11 mouse cellular contexts compared by ENCODE assay signal in the genomic region with DNA sequence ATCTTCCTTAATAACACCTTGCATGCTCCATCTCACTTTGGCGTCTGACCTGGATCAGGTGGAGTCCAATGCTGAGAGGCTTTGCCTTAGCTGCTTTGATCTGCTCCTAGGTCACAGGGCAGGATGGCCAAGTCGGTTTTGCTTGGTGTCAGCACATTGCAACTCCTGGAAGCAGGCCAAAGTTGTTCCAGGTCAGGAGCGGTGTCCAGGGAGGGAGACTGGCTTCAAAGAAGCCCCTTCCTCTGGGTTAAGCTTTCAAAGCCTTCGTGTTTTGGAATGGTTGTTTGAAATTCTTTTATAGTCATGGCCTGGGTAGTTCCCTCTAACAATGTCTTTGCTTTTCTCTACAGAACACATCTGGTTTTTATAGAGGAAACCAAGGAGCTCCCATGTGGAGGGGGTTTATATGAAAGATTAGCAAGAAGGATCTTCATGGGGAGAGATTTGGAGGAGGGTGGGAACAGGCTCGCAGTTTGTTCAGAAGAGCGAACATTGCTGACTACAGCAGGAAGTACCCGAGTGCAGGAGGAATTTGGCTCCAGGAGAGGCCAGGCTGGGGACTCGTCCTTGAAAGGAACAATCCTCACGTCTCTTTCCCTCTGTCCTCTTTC. TPM values are rescaled to one million over a fixed set of nuclear protein-coding genes. Genes with fewer than 3 reads are reported as not detected.
DNase-seq lines count a peak whose midpoint lies in the region; ATAC-seq and TF ChIP-seq lines count a peak whose summit lies in the region.
"Had no signal": no experiment of that assay in that cellular context is flagged by ENCODE, and none has a peak within 500 bp of the region (broad histone marks: within the 10 kb centered on the region; RNA-seq: fewer than 3 reads in every experiment).

No protein-coding gene starts in this region.

- H3K4me1 ChIP-seq in lung, postnatal 0 days (ENCODE audit: insufficient read depth, low read depth, low read length), result peaks cover 8% of the 10 kb centered on the region
- H3K4me1 ChIP-seq in kidney, postnatal 0 days (replicated peaks; ENCODE audit: insufficient read depth, low read length), result peaks cover 9% of the 10 kb centered on the region

- no peak for TF ChIP-seq EP300 in lung, postnatal 0 days (IDR thresholded peaks at IDR 0.05)

- H3K9me3 ChIP-seq in lung, postnatal 0 days (ENCODE audit: low read length), result no peaks in the 10 kb centered on the region
- H3K9me3 ChIP-seq in kidney, postnatal 0 days (replicated peaks; ENCODE audit: low read length), result no peaks in the 10 kb centered on the region

- no peak overlapping the region for H3K4me3 ChIP-seq in lung, postnatal 0 days (ENCODE audit: low read depth, low read length)
- no peak overlapping the region for H3K4me3 ChIP-seq in kidney, postnatal 0 days (replicated peaks; ENCODE audit: low read depth, low read length)

- H3K27me3 ChIP-seq in lung, postnatal 0 days (replicated peaks; ENCODE audit: insufficient read depth, low read length), result no peaks in the 10 kb centered on the region
- H3K27me3 ChIP-seq in kidney, postnatal 0 days (ENCODE audit: insufficient read depth, low read length), result no peaks in the 10 kb centered on the region

- H3K4me2 ChIP-seq in lung, postnatal 0 days (replicated peaks; ENCODE audit: low read depth, low read length), result no peak overlapping the region
- no peak overlapping the region for H3K4me2 ChIP-seq in kidney, postnatal 0 days (ENCODE audit: low read length)
- H3K4me2 ChIP-seq: heart, embryonic 11.5 days had no signal

- WGBS in lung, postnatal 0 days, result 20% methylated on average over 9 of the region's 9 CpGs
- 21% methylated on average over 9 of the region's 9 CpGs for WGBS in kidney, postnatal 0 days

- TF ChIP-seq CTCF in lung, postnatal 0 days (IDR thresholded peaks at IDR 0.05), result no peak
- no peak for TF ChIP-seq CTCF in kidney, postnatal 0 days (IDR thresholded peaks at IDR 0.05; ENCODE audit: low read depth)

- peak; percentile 15 to 72 for DNase-seq in adrenal gland, adult (ENCODE audit: inconsistent age in 2 of 2, low spot score in 1 of 2)
- DNase-seq in adrenal gland, adult 18-20 months (ENCODE audit: low spot score in 2 of 2), result no peak
- DNase-seq in lung, postnatal 0 days (ENCODE audit: low spot score), result peak; percentile 69
- DNase-seq in lung, postnatal 14 days, result no peak
- DNase-seq in kidney, postnatal 0 days (ENCODE audit: low spot score), result peak; percentile 55
- peak; percentile 51 for DNase-seq in testis, postnatal 10 days (ENCODE audit: low spot score)
- no peak for DNase-seq in urinary bladder, postnatal 36 days (ENCODE audit: low spot score in 2 of 2)

- H3K27ac ChIP-seq in lung, postnatal 0 days (ENCODE audit: low read length), result no peak overlapping the region
- peak overlapping the region; percentile 68 for H3K27ac ChIP-seq in kidney, postnatal 0 days

- H3K36me3 ChIP-seq in lung, postnatal 0 days (ENCODE audit: insufficient read depth, low read length), result no peaks in the 10 kb centered on the region
- no peaks in the 10 kb centered on the region for H3K36me3 ChIP-seq in kidney, postnatal 0 days (ENCODE audit: insufficient read depth, low read length)

- peak; percentile 46 for ATAC-seq in lung, postnatal 0 days
- peak; percentile 64 for ATAC-seq in kidney, postnatal 0 days (replicated peaks; ENCODE audit: low FRiP score, low read depth)
- no peak for ATAC-seq in megakaryocyte progenitor cell, adult 5-6 weeks (replicated peaks; ENCODE audit: poor library complexity)

- no peak overlapping the region for H3K9ac ChIP-seq in lung, postnatal 0 days (replicated peaks; ENCODE audit: low read depth)
- H3K9ac ChIP-seq in kidney, postnatal 0 days (ENCODE audit: low read depth, low read length), result no peak overlapping the region

RNA-seq across cellular contexts. Expression of a gene that starts 5.4 kb away (rescaled TPM):
- total RNA-seq in adrenal gland, adult 18-20 months (2021), result 100 to 1,000 TPM; 283 to 539 TPM
- polyA plus RNA-seq in lung, postnatal 0 days (2015; fragmentation: Nextera tagmentation; extraction: Ambion mirVana), result 86.4 and 103 TPM in 2 replicates
- 82.2 and 82.5 TPM in 2 replicates for polyA plus RNA-seq in kidney, postnatal 0 days (2015; fragmentation: Nextera tagmentation; extraction: Ambion mirVana)
- total RNA-seq in megakaryocyte progenitor cell, adult 5-6 weeks (2015), result not detected in 2 replicates
- not detected in 2 replicates for total RNA-seq in megakaryocyte progenitor cell, adult 5-6 weeks (2017)

RNA-seq across cellular contexts. Expression of a gene that starts 26.7 kb away (rescaled TPM):
- 10 to 100 TPM; 63.6 to 67.0 TPM for total RNA-seq in adrenal gland, adult 18-20 months (2021)
- 266 and 286 TPM in 2 replicates for polyA plus RNA-seq in lung, postnatal 0 days (2015; fragmentation: Nextera tagmentation; extraction: Ambion mirVana)
- 30.3 and 31.8 TPM in 2 replicates for polyA plus RNA-seq in kidney, postnatal 0 days (2015; fragmentation: Nextera tagmentation; extraction: Ambion mirVana)
- total RNA-seq in megakaryocyte progenitor cell, adult 5-6 weeks (2015), result not detected in 2 replicates
- total RNA-seq in megakaryocyte progenitor cell, adult 5-6 weeks (2017), result not detected in 2 replicates
- total RNA-seq: common myeloid progenitor, adult 5-6 weeks had no signal

RNA-seq across cellular contexts. Expression of a gene that starts 58.0 kb away (rescaled TPM):
- total RNA-seq in adrenal gland, adult 18-20 months (2021), result 1 to 10 TPM; 1.9 to 2.3 TPM
- 1.6 and 2.5 TPM in 2 replicates for polyA plus RNA-seq in lung, postnatal 0 days (2015; fragmentation: Nextera tagmentation; extraction: Ambion mirVana)
- polyA plus RNA-seq in kidney, postnatal 0 days (2015; fragmentation: Nextera tagmentation; extraction: Ambion mirVana), result 2.2 and 2.3 TPM in 2 replicates
- total RNA-seq in megakaryocyte progenitor cell, adult 5-6 weeks (2015), result not detected in 2 replicates
- not detected in 2 replicates for total RNA-seq in megakaryocyte progenitor cell, adult 5-6 weeks (2017)
- total RNA-seq: common myeloid progenitor, adult 5-6 weeks; left cerebral cortex, postnatal 10 days had no signal
- polyA plus RNA-seq: heart, embryonic 11.5 days had no signal

Comparison
In these comparisons a context has a peak if more than half of its experiments do, and no peak if none do; other contexts are left out.
1. DNase-seq: peak in adrenal gland, adult (2 of 2), lung, postnatal 0 days (single experiment), kidney, postnatal 0 days (single experiment) and testis, postnatal 10 days (single experiment); none in adrenal gland, adult 18-20 months (0 of 2), lung, postnatal 14 days (single experiment) and urinary bladder, postnatal 36 days (0 of 2).
2. RNA of a gene that starts 5.4 kb away (total RNA-seq): 283 to 539 TPM in adrenal gland, adult 18-20 months; not detected in megakaryocyte progenitor cell, adult 5-6 weeks; every median in the first group is over 100 times any median in the second.
3. RNA of a gene that starts 26.7 kb away (total RNA-seq): 63.6 to 67.0 TPM in adrenal gland, adult 18-20 months; not detected in megakaryocyte progenitor cell, adult 5-6 weeks; every median in the first group is over 10 times any median in the second.